Mouse (Mus musculus) macrophage (primary cell): ENCODE measurements at regions not wholly inside any gene's neighbourhood (a gene's known extent, or its start where the extent isn't known, plus 50 kb on each side); places are given as distances from the start of the nearest gene placed in this dataset.
"Not testable (repeated sequence)": the region's sequence is repeated elsewhere in the genome, so short reads cannot be mapped to it uniquely, and the experiment has no call there.

ENCODE experiments used
- H3K27ac ChIP-seq: fragments of 350-480 bp; formaldehyde crosslinking; 2 replicates; pipeline ENCODE4 v1.9.0; 2021
- H3K36me3 ChIP-seq: fragments of 350-480 bp; formaldehyde crosslinking; 2 replicates; pipeline ENCODE4 v1.9.0; 2021; ENCODE audit errors: inconsistent target
- H3K4me3 ChIP-seq: fragments of 350-480 bp; formaldehyde crosslinking; 2 replicates; pipeline ENCODE4 v1.9.0; 2021; ENCODE audit errors: inconsistent target
- H3K79me2 ChIP-seq: fragments of 350-480 bp; formaldehyde crosslinking; 2 replicates; pipeline ENCODE4 v1.9.0; 2021; ENCODE audit errors: inconsistent target
- WGBS: methylation state at CpG from one replicate; pipeline ENCODE4 v1.1.7; 2026; ENCODE audit warnings: inconsistent platforms; ENCODE audit not compliant: missing documents; 5-methylcytosine and 5-hydroxymethylcytosine counted together

- Histone ChIP-seq H3K36me3 (no peaks in the 10 kb centered on the region), H3K79me2 (no peaks in the 10 kb centered on the region), H3K4me3 (no peak overlapping the region), H3K27ac (no peak overlapping the region)
- WGBS, result 82% methylated on average over 1 of the region's 1 CpGs
Observed at GRCm38 (mm10) chr7:83444279-83444615, 140.5 kb upstream of the Tmc3 start.

GRCm38 (mm10) chr7:83445181-83445926, 139.4 kb upstream of the Tmc3 start:
- H3K36me3 ChIP-seq, result no peaks in the 10 kb centered on the region
- H3K4me3 ChIP-seq, result no peak overlapping the region
- 61% methylated on average over 5 of the region's 5 CpGs for WGBS
- no peak overlapping the region for H3K27ac ChIP-seq
- no peaks in the 10 kb centered on the region for H3K79me2 ChIP-seq

- Histone ChIP-seq H3K4me3 (no peak overlapping the region), H3K79me2 (no peaks in the 10 kb centered on the region), H3K27ac (no peak overlapping the region), H3K36me3 (no peaks in the 10 kb centered on the region)
- 87% methylated on average over 3 of the region's 3 CpGs for WGBS
Observed at GRCm38 (mm10) chr7:83450346-83450745, 134.4 kb upstream of the Tmc3 start.

GRCm38 (mm10) chr7:83452309-83452708, 132.4 kb upstream of the Tmc3 start:
- H3K27ac ChIP-seq, result no peak overlapping the region
- 64% methylated on average over 7 of the region's 7 CpGs for WGBS

GRCm38 (mm10) chr7:83459520-83459919, 125.2 kb upstream of the Tmc3 start:
- Histone ChIP-seq H3K4me3 (no peak overlapping the region), H3K79me2 (no peaks in the 10 kb centered on the region), H3K27ac (no peak overlapping the region), H3K36me3 (no peaks in the 10 kb centered on the region)
- 82% methylated on average over 3 of the region's 3 CpGs for WGBS

More at GRCm38 (mm10) chr7:83452309-83452708, 132.4 kb upstream of the Tmc3 start:
- Histone ChIP-seq H3K36me3 (no peaks in the 10 kb centered on the region), H3K4me3 (no peak overlapping the region), H3K79me2 (no peaks in the 10 kb centered on the region)

- no peaks in the 10 kb centered on the region for H3K79me2 ChIP-seq
- 85% methylated on average over 8 of the region's 8 CpGs for WGBS
Observed at GRCm38 (mm10) chr7:83467006-83467405, 117.7 kb upstream of the Tmc3 start.

GRCm38 (mm10) chr7:83469856-83470255, 114.9 kb upstream of the Tmc3 start:
- H3K36me3 ChIP-seq, H3K79me2 ChIP-seq, H3K27ac ChIP-seq, H3K4me3 ChIP-seq: not testable (repeated sequence)
- WGBS, result 92% methylated on average over 4 of the region's 4 CpGs

More at GRCm38 (mm10) chr7:83467006-83467405, 117.7 kb upstream of the Tmc3 start:
- no peaks in the 10 kb centered on the region for H3K36me3 ChIP-seq
- no peak overlapping the region for H3K4me3 ChIP-seq
- H3K27ac ChIP-seq, result no peak overlapping the region

- H3K27ac ChIP-seq, result no peak overlapping the region
- 93% methylated on average over 2 of the region's 2 CpGs for WGBS
- H3K4me3 ChIP-seq, result no peak overlapping the region
- no peaks in the 10 kb centered on the region for H3K36me3 ChIP-seq
- no peaks in the 10 kb centered on the region for H3K79me2 ChIP-seq
Observed at GRCm38 (mm10) chr7:83471111-83471510, 113.6 kb upstream of the Tmc3 start.

GRCm38 (mm10) chr7:83474471-83474870, 110.3 kb upstream of the Tmc3 start:
- WGBS, result 90% methylated on average over 2 of the region's 2 CpGs
- no peak overlapping the region for H3K27ac ChIP-seq
- H3K79me2 ChIP-seq, result no peaks in the 10 kb centered on the region
- no peaks in the 10 kb centered on the region for H3K36me3 ChIP-seq
- no peak overlapping the region for H3K4me3 ChIP-seq

GRCm38 (mm10) chr7:83474986-83475385, 109.7 kb upstream of the Tmc3 start:
- Histone ChIP-seq H3K27ac (no peak overlapping the region), H3K79me2 (no peaks in the 10 kb centered on the region), H3K36me3 (no peaks in the 10 kb centered on the region), H3K4me3 (no peak overlapping the region)
- 100% methylated on average over 3 of the region's 3 CpGs for WGBS

- no peaks in the 10 kb centered on the region for H3K36me3 ChIP-seq
- no peak overlapping the region for H3K4me3 ChIP-seq
- H3K79me2 ChIP-seq, result no peaks in the 10 kb centered on the region
- H3K27ac ChIP-seq, result no peak overlapping the region
- 81% methylated on average over 8 of the region's 8 CpGs for WGBS
Observed at GRCm38 (mm10) chr7:83475438-83476160, 109.1 kb upstream of the Tmc3 start.

- 83% methylated on average over 3 of the region's 3 CpGs for WGBS
- H3K36me3 ChIP-seq, result no peaks in the 10 kb centered on the region
- H3K79me2 ChIP-seq, result no peaks in the 10 kb centered on the region
- H3K4me3 ChIP-seq, result no peak overlapping the region
- no peak overlapping the region for H3K27ac ChIP-seq
Observed at GRCm38 (mm10) chr7:83476161-83476495, 108.6 kb upstream of the Tmc3 start.

- WGBS, result 96% methylated on average over 3 of the region's 3 CpGs
- Histone ChIP-seq H3K4me3 (no peak overlapping the region), H3K36me3 (no peaks in the 10 kb centered on the region), H3K79me2 (no peaks in the 10 kb centered on the region), H3K27ac (no peak overlapping the region)
Observed at GRCm38 (mm10) chr7:83476861-83477260, 107.9 kb upstream of the Tmc3 start.

GRCm38 (mm10) chr7:83477661-83478121, 107.0 kb upstream of the Tmc3 start:
- Histone ChIP-seq H3K27ac (no peak overlapping the region), H3K4me3 (no peak overlapping the region), H3K36me3 (no peaks in the 10 kb centered on the region), H3K79me2 (no peaks in the 10 kb centered on the region)
- WGBS, result 90% methylated on average over 7 of the region's 7 CpGs

- Histone ChIP-seq H3K79me2 (no peaks in the 10 kb centered on the region), H3K4me3 (no peak overlapping the region), H3K27ac (no peak overlapping the region), H3K36me3 (no peaks in the 10 kb centered on the region)
Observed at GRCm38 (mm10) chr7:83481655-83482054, 103.1 kb upstream of the Tmc3 start.
